Mouse (Mus musculus): ENCODE data around the gene Gmds.
A peak's percentile ranks its signal among the peaks of the same experiment; 100 is the strongest.

The Gmds gene

DNA sequence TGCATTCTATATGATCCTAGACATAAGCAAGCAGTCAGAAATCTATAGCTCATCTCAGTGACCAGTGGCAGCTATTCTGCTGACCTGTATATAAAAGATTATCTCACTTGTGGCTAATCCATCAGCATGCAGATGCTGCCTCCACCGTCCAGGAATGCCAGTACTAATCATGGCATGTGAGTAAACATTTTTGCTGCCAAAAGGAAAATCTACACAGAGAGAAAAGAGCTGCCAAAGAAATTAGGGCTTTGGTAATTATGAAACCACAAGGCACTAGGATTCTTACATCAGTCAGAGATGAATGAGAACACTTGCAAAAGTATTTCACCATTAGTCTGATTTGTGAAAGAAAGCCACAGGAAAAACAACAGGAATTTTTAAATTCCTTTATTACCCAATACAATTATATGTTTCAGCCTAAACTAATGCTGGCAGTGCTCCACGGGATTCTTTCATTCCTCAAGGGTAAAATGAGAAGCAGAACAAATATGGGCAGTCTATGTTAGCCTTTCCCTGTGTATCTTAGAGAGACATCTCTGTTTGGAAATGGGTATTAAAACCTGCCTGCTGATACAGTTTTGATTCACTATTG, 71.3 kb downstream of the Gmds start:
- no peak for DNase-seq (ENCODE audit: low spot score in 2 of 2)

DNA sequence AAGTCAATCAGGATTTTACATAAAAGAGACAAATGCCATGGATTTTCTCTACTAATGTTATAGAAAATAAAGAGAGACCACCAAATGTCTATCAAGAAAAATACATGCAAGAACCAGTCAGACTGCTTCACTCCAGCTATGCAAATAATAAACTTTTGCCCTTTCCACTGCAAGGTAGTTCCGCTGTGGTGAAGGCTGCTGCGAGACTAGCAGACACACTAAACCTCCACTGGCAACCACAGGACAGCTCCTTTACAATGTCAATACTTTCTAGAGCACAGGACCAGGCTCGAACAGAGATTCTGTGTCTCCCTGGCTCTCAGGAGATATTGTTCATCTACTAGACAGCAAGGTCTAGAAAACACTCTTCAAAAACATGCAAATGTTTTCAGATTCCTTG, 71.8 kb downstream of the Gmds start:
- no peak for DNase-seq (ENCODE audit: low spot score in 2 of 2)

DNA sequence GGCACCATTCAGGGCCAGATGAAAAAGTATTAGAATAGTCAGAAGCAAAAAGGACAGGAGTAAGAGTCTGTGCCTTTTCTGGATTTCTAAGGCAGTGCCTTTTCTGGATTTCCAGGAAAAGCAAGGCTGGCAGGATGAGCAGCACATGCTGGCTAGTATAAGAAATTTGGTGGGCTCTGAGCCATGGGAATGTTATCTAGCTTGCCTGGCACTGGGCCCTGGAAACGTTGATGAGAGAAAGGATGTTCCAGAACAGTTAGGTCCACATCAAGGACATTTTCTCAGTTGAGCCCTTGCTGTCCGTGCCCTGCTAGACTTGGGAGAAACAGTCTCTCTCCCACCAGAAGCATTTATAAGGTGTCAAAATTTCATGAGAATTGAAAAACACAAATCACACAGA, 82.4 kb downstream of the Gmds start:
- no peak for DNase-seq (ENCODE audit: low spot score in 2 of 2)

DNA sequence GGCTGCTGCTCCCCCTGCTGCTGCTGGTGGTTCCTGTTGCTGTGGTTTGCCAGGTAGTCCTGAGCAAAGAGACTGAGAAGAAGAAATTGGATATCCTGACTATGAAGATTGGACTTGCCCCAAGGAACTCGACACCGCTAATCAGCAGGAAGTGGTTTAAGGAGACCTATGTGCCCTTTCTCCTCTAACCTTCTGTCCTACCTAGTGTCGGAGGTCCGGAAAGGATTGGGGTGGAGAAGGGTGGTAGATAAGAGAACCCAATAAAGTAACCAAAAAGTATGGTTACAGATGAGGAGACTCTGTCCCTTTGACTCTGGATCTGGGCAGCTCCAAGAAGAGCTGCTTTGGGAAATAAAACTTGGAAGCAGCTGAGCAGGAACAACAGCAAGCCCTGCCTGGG, 86.3 kb downstream of the Gmds start:
- no peak for DNase-seq (ENCODE audit: low spot score in 2 of 2)

DNA sequence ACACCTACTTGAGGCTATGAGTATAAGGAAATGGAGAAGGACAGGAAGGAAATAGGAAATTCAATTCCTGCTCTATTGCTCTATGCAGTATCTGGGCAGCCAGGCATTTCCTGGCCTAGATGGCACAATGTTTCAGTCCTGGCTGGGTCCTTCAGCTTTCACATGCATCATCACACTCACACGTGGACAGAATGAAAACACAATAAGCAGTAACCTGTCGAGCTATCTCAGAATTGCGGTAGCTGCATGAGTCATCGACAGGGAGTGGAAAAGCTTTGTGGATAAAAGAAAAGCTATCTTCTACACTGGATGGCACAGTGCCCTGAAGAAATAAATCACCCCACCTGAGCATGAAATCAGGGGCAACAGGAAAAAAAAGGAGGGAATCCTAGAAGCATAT, 96.3 kb downstream of the Gmds start:
- DNase-seq (ENCODE audit: low spot score in 2 of 2) = peak; percentile 26 to 48

DNA sequence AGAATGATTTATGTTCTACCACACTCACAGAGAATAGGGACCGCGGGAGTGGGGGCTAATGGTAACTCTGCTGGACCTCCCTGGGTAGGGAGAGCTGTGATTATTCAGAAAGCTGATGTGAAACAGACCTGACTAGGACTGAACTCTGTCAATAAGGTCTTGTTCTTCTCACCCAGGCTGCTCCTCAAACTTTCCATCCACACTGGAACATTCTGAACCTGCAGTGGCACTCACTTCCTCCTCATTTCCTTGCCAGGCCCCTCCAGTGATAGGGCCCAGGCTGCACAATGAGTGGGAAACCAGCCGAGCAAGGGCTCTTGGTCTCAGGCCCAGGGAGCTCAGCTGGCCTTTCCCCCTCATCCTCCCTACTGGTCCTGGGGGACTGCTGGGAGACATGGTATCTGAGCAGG, 102.3 kb downstream of the Gmds start:
- DNase-seq (ENCODE audit: low spot score in 2 of 2) = no peak

GRCm38 (mm10) chr13:32235046-32235445, 103.5 kb downstream of the Gmds start:
- no peak for DNase-seq (ENCODE audit: low spot score in 2 of 2)

DNA sequence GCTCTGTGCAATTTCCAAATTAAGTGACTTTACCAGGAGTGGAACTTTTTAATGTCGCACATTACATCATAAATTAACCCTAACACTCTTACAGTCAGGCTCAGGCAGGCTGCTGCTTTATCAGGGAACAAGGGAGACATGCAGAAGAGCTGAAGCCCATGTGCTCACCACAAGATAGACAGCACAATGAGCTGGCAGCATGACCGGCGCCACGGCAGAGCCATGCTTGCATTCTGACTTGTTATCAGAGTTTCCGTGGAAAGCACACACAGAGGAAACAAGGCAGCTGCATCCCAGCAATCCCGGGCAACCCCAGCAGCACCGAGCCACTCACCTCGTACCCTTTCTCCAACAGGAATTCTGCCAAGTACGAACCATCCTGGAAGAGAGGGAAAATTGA, 104.5 kb downstream of the Gmds start:
- no peak for DNase-seq (ENCODE audit: low spot score in 2 of 2)

- DNase-seq (ENCODE audit: low spot score in 2 of 2) = no peak
These were observed 106.1 kb downstream of the Gmds start for GRCm38 (mm10) chr13:32232391-32232790.

- DNase-seq (ENCODE audit: low spot score in 2 of 2) = no peak
These were observed 106.6 kb downstream of the Gmds start for GRCm38 (mm10) chr13:32231956-32232355.

- no peak for DNase-seq (ENCODE audit: low spot score in 2 of 2)
These were observed 110.5 kb downstream of the Gmds start for GRCm38 (mm10) chr13:32227874-32228562.

- no peak for DNase-seq (ENCODE audit: low spot score in 2 of 2)
These were observed 120.9 kb downstream of the Gmds start for GRCm38 (mm10) chr13:32217647-32218046.

GRCm38 (mm10) chr13:32213702-32214452, 124.7 kb downstream of the Gmds start:
- peak in 1 of 2 experiments; percentile 11 for DNase-seq (ENCODE audit: low spot score in 2 of 2)

DNA sequence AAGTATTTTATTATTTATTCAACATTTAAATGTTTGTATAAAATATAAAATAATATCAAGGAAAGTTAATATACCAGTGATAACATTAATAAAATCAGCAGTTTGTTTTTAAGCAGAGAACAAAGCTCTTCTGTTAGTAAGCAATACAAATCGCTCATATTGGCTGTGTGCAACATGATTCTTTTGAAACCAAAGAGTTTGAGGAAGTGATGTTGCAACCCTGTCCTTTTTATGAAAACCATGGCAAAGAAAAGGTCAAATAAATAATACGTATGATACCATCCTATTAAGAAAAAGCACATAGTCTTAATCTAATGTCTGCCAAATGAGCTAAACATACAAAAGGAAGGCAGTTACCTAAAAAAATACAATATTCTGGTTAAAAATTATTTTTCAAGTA, 126.4 kb downstream of the Gmds start:
- DNase-seq (ENCODE audit: low spot score in 2 of 2) = no peak

DNA sequence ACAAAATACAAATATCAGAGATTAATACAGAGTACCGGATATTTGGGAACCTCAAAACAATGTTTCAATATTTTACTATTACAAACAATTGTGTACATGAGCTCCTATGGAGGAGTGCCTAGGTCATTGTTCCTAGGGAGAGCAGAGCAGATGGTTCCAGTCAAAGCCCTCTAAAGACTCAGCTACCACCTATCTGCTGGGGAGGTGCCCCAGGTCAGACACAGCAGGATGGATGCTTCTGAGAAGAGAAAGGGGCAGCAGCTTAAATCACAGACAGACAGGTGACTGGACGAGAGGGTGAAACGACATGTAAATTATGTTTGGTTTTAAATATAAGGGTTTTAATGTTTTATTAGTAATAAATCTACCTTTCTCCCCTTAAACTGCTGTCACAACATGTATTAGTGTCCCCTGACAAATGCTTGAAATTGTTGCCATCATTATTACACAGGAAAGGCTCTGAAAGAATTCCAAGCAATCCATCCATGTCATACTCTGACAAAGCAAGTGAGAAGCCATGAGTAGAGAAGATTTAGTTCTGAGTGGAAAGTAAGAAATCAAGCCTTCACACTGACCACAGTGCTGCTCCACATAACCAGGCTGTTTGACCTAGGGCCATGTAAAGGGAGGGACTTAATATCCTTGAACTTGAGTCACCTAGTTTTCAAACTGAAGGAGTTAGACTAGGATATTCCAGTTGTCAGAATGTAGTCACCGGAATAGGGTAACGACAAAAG, 131.2 kb downstream of the Gmds start:
- DNase-seq (ENCODE audit: low spot score in 2 of 2) = no peak

- DNase-seq (ENCODE audit: low spot score in 2 of 2) = no peak
These were observed 158.6 kb downstream of the Gmds start for GRCm38 (mm10) chr13:32179906-32180305.

- DNase-seq (ENCODE audit: low spot score in 2 of 2) = no peak
These were observed 159.9 kb downstream of the Gmds start for GRCm38 (mm10) chr13:32178682-32179081.

DNA sequence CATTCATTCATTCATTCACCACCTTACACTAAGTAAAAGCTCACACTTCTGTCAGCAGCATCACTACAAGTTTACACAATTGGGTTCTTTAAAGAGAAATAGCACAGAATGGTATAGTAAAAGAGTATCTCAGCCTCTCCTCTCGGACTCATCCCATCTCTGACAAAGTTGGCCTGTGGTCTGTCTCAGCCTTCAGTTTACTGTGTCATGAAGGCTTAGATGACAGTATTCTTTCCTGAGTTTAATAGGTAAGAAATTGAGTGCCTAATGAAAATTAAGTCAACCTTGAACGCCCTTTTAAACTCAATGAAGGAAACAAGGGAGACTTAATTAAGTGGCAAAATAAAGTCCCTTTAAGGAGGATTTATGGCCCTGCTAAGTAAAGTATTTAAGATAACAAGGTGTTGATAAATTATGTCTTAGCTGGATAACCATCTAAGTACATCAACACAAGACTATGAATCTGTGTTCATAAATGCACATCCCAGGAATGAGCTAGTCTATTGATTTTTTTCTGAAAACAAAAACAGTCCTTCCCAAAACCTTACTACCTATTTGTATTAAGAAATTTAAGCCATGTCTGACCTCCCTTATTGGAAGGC, 160.6 kb downstream of the Gmds start:
- DNase-seq (ENCODE audit: low spot score in 2 of 2) = no peak

DNA sequence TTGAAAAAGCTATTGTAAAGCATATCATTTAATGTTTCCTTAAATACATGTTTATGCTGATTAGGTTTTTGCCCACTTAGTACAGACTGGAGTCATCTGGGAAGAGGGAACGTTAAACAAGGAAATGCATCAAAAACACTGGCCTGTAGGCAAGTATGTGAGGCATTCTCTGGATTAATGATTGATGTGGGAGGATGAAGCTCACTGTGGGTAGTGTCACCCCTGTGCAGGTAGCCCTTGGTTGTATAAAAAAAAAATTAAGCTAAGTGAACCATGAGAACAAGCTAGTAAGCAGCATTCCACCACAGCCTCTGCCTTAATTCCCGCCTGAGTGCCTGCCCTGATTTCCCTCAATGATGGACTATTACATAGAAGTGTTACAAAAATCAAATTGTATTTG, 163.5 kb downstream of the Gmds start:
- no peak for DNase-seq (ENCODE audit: low spot score in 2 of 2)

GRCm38 (mm10) chr13:32169173-32169572, 169.4 kb downstream of the Gmds start:
- peak in 1 of 2 experiments; percentile 38 for DNase-seq (ENCODE audit: low spot score in 2 of 2)

DNA sequence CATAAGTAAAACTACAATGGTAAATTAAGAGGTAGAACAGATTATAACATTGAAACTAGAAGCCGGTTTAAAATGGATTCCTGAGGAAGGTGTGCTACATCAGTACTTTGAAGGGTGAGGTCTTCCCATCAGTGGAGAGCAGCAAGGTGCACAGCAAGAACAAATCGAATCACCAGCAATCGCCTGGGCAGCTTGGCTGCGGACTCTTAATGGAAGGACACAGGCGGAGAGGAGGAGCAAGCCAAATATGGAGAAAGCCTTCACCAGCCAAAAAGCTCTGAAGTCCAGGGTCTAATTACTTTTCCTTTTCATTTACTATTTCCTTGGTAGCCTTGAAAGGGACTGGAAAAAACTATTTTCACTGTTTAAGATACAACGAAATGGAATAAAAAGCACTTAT, 170.7 kb downstream of the Gmds start:
- no peak for DNase-seq (ENCODE audit: low spot score in 2 of 2)

DNA sequence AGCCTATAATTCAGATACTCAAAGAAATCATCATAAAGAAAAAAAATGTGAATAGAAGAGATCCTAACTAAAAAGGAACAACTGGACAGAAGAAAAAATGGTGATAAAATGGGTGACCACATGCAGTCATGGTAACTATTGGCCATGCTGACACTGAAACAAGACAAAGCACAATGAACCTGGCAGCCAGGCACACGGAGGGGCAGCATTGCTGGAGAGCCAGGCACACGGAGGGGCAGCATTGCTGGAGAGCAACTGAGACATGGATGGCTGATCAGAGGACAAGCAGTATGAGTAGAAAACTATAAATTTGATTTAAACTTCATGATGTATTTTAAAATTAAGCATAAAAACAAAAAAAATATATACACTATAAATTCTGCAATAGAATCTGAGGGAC, 173.0 kb downstream of the Gmds start:
- no peak for DNase-seq (ENCODE audit: low spot score in 2 of 2)
